Mouse (Mus musculus) lung, embryonic 14.5 days (tissue): Measurements from ENCODE around the gene Cnot6l. TPM values are rescaled to one million over a fixed set of nuclear protein-coding genes. Genes with fewer than 3 reads are reported as not detected.
A peak's percentile ranks its signal among the peaks of the same experiment; 100 is the strongest.

Experiments
- ATAC-seq: fragments of 200-750 bp; cut with Nextera tagmentation; 2 replicates; pipeline ENCODE4 v1.8.0; 2017; ENCODE audit warnings: mild to moderate bottlenecking, moderate TSS enrichment, moderate library complexity; ENCODE audit not compliant: insufficient read depth
- DNase-seq: peaks from one replicate; pipeline ENCODE4 v3.0.0-alpha.2; 2015
- H3K27ac ChIP-seq: fragments of 300-500 bp; sonication (generic); 2 replicates; pipeline ENCODE4 v1.5.1; 2014; ENCODE audit warnings: low read depth, mild to moderate bottlenecking, moderate library complexity
- H3K27me3 ChIP-seq: fragments of 300-500 bp; sonication (generic); 2 replicates; pipeline ENCODE4 v1.6.1; 2014; ENCODE audit warnings: low read length, control low read depth; ENCODE audit not compliant: insufficient read depth
- H3K36me3 ChIP-seq: fragments of 300-500 bp; sonication (generic); 2 replicates; pipeline ENCODE4 v1.6.1; 2014; ENCODE audit warnings: control low read depth; ENCODE audit not compliant: insufficient read depth
- H3K4me1 ChIP-seq: fragments of 300-500 bp; sonication (generic); 2 replicates; pipeline ENCODE4 v1.6.1; 2014; ENCODE audit warnings: antibody characterized with exemption, control low read depth; ENCODE audit not compliant: insufficient read depth
- H3K4me2 ChIP-seq: fragments of 300-500 bp; sonication (generic); 2 replicates; pipeline ENCODE4 v1.6.1; 2014; ENCODE audit warnings: mild to moderate bottlenecking
- H3K4me3 ChIP-seq: fragments of 300-500 bp; sonication (generic); 2 replicates; pipeline ENCODE4 v1.5.1; 2014; ENCODE audit warnings: low read depth, low read length
- H3K9ac ChIP-seq: fragments of 300-500 bp; sonication (generic); 2 replicates; pipeline ENCODE4 v1.6.1; 2014
- H3K9me3 ChIP-seq: fragments of 300-500 bp; sonication (generic); 2 replicates; pipeline ENCODE4 v1.6.1; 2016; ENCODE audit warnings: low read depth, low read length, control low read depth
- CTCF ChIP-seq: IDR thresholded peaks from 2 replicates; pipeline ENCODE4 v1.5.1; 2016; ENCODE audit warnings: antibody characterized with exemption, low read depth
- WGBS: fragments of 180-500 bp; shearing (Covaris S2); extraction: QIAGEN DNeasy Blood & Tissue Kit; methylation state at CpG from one replicate; pipeline ENCODE4 v1.1.7; 2014; 5-methylcytosine and 5-hydroxymethylcytosine counted together
- polyA plus RNA-seq: library from polyadenylated mRNA; unstranded; fragments of >200 nt; fragmentation: Nextera tagmentation; extraction: Ambion mirVana; gene quantifications from 2 replicates; pipeline ENCODE4 v1.2.1, GENCODE M21; 2014

The Cnot6l gene
- polyA plus RNA-seq, result 27.4 and 31.7 TPM in 2 replicates

GRCm38 (mm10) chr5:96164021-96164411 is at the start of gene Cnot6l:
Cnot6l (minus strand) TSS chr5:96164171.
- Histone ChIP-seq H3K27ac (peak within 1 kb of the TSS; percentile 99), H3K4me2 (peak within 1 kb of the TSS; percentile 60), H3K4me1 (peaks cover 17% of the 10 kb centered on the region), H3K9me3 (no peaks in the 10 kb centered on the region), H3K4me3 (peak within 1 kb of the TSS; percentile 93), H3K27me3 (no peaks in the 10 kb centered on the region), H3K36me3 (no peaks in the 10 kb centered on the region), H3K9ac (peak within 1 kb of the TSS; percentile 98)
- TF ChIP-seq CTCF, result no peak
- DNase-seq, result peak; percentile 82
- 14% methylated on average over 5 of the region's 5 CpGs for WGBS
- ATAC-seq, result peak; percentile 26; the same call in 1 of the 2 replicates

- Histone ChIP-seq H3K36me3 (peaks cover 11% of the 10 kb centered on the region), H3K4me1 (peaks cover 9% of the 10 kb centered on the region; the same call in 1 of the 2 replicates), H3K9me3 (no peaks in the 10 kb centered on the region), H3K4me2 (peak overlapping the region; percentile 81), H3K27ac (peak overlapping the region; percentile 92), H3K9ac (peak overlapping the region; percentile 76), H3K27me3 (no peaks in the 10 kb centered on the region), H3K4me3 (peak overlapping the region; percentile 77)
- under 1% methylated on average over 35 of the region's 35 CpGs for WGBS
- ATAC-seq (peak; percentile 96), DNase-seq (peak; percentile 96)
- TF ChIP-seq CTCF, result no peak
Measured at GRCm38 (mm10) chr5:96209916-96210583, 46.1 kb upstream of the Cnot6l start.

- TF ChIP-seq CTCF, result no peak
- H3K9me3 ChIP-seq, result no peaks in the 10 kb centered on the region
- H3K4me1 ChIP-seq, result peaks cover 9% of the 10 kb centered on the region; the same call in 1 of the 2 replicates
- peaks cover 7% of the 10 kb centered on the region for H3K36me3 ChIP-seq
- DNase-seq (peak; percentile 68), ATAC-seq (peak; percentile 81)
- peak within 1 kb of the TSS; percentile 77 for H3K4me3 ChIP-seq
- under 1% methylated on average over 17 of the region's 17 CpGs for WGBS
- peak within 1 kb of the TSS; percentile 76 for H3K9ac ChIP-seq
- peak within 1 kb of the TSS; percentile 81 for H3K4me2 ChIP-seq
- H3K27me3 ChIP-seq, result no peaks in the 10 kb centered on the region
- peak within 1 kb of the TSS; percentile 92 for H3K27ac ChIP-seq
Measured at GRCm38 (mm10) chr5:96209459-96209858, 45.5 kb upstream of the Cnot6l start, which contains the start of gene Mrpl1. Mrpl1 (plus strand) TSS chr5:96209493.

GRCm38 (mm10) chr5:96208543-96208942 is 44.6 kb upstream of the Cnot6l start:
- Histone ChIP-seq H3K4me2 (peak overlapping the region; percentile 81), H3K9me3 (no peaks in the 10 kb centered on the region), H3K36me3 (no peaks in the 10 kb centered on the region), H3K4me3 (no peak overlapping the region), H3K9ac (no peak overlapping the region), H3K4me1 (peaks cover 9% of the 10 kb centered on the region; the same call in 1 of the 2 replicates), H3K27ac (no peak overlapping the region), H3K27me3 (no peaks in the 10 kb centered on the region)
- DNase-seq (peak; percentile 32), ATAC-seq (no peak)
- no peak for TF ChIP-seq CTCF
- 26% methylated on average over 4 of the region's 4 CpGs for WGBS

DNA sequence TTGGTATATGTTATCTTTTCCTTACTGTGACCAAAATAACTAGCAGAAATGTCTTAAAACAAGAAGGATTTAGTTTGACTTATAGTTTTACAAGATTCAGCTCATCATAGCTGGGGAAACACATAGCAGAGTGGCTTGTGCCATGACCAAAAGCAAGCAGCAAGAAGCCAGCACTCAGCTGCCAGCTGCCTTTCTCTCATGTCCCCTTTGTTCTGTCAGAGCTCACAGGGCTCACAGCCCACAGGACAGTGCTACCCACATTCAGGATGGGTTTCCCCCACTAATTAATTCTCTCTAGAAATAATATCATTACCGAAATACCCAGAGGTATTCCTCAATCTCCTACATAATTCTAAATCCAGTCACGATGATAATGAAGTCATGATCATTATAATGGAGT is 43.6 kb upstream of the Cnot6l start:
- ATAC-seq, result no peak
- H3K27ac ChIP-seq, result peak overlapping the region; percentile 46; the same call in 1 of the 2 replicates

DNA sequence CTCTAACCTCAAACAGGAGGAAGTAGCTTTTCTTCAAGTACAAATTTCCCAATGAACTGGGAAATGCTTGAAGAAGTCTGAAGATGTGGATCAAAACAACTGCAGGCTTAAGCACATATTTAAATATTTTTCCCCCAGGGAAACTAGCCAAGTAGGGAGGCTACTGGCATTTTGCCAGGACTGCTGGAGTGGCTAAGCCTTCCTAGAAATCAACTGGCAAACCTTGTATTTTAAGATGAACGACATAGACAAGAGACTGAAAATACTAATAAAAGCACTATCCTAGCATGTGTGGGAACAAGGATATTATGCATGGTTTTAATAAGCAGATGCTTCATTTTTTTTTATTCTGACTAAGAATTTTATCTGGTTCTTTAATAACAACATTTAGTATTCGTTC is 42.9 kb upstream of the Cnot6l start:
- H3K27ac ChIP-seq, result no peak overlapping the region; the same call in 1 of the 2 replicates
- H3K36me3 ChIP-seq, result no peaks in the 10 kb centered on the region
- peaks cover 9% of the 10 kb centered on the region; the same call in 1 of the 2 replicates for H3K4me1 ChIP-seq
- no peaks in the 10 kb centered on the region for H3K27me3 ChIP-seq
- H3K9me3 ChIP-seq, result no peaks in the 10 kb centered on the region
- WGBS, result 16% methylated on average over 2 of the region's 2 CpGs
- H3K9ac ChIP-seq, result no peak overlapping the region
- ATAC-seq (peak; percentile 3; the same call in 1 of the 2 replicates), DNase-seq (peak; percentile 97)
- no peak overlapping the region for H3K4me2 ChIP-seq
- no peak for TF ChIP-seq CTCF
- no peak overlapping the region for H3K4me3 ChIP-seq

More for the DNA sequence above, 43.6 kb upstream of the Cnot6l start:
- no peak overlapping the region for H3K9ac ChIP-seq
- peaks cover 9% of the 10 kb centered on the region; the same call in 1 of the 2 replicates for H3K4me1 ChIP-seq
- H3K27me3 ChIP-seq, result no peaks in the 10 kb centered on the region
- H3K36me3 ChIP-seq, result no peaks in the 10 kb centered on the region
- H3K4me2 ChIP-seq, result no peak overlapping the region
- 82% methylated on average over 2 of the region's 2 CpGs for WGBS
- TF ChIP-seq CTCF, result no peak
- no peaks in the 10 kb centered on the region for H3K9me3 ChIP-seq
- no peak overlapping the region for H3K4me3 ChIP-seq
- DNase-seq, result no peak

DNA sequence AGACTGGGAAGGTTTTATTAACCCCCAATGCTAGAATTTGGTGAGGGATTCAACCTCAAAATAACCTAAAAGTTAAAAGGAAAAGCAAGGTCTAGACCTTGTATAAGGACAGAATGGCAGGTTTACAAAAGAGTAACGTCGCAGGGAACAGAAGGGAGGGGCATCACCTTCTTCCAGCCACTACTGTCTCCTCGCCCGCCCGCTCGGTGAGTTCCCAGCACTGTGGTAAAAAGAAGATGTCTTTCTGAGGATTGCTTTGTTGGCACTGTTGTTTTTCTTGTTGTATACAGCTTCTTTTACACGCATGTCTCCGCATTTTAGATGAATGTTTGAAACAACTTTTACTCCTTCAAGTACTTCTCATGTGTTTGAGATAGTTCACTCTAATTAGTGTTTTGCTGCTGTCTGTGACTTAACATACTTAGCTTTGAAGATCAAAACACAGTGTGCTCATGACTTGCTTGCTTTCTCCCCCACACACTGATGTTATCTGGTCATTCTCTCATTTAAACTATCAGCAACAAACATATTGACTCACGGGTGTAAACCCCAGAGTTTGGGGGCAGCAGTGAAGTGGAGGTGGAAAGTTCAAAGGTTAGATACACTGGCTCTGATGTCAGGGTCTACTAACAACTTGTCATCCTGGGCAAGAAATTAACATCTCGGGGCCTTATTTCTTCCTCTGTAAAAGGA is 37.6 kb upstream of the Cnot6l start:
- H3K27ac ChIP-seq, result no peak overlapping the region
- no peak for ATAC-seq
- H3K4me2 ChIP-seq, result no peak overlapping the region
- no peaks in the 10 kb centered on the region for H3K36me3 ChIP-seq
- no peak overlapping the region for H3K4me3 ChIP-seq
- TF ChIP-seq CTCF, result no peak
- no peaks in the 10 kb centered on the region for H3K9me3 ChIP-seq
- H3K4me1 ChIP-seq, result no peaks in the 10 kb centered on the region
- no peak for DNase-seq
- H3K27me3 ChIP-seq, result no peaks in the 10 kb centered on the region
- H3K9ac ChIP-seq, result no peak overlapping the region
- 62% methylated on average over 10 of the region's 10 CpGs for WGBS
